ENCODE assay signal across 16 mouse cellular contexts in the genomic region with DNA sequence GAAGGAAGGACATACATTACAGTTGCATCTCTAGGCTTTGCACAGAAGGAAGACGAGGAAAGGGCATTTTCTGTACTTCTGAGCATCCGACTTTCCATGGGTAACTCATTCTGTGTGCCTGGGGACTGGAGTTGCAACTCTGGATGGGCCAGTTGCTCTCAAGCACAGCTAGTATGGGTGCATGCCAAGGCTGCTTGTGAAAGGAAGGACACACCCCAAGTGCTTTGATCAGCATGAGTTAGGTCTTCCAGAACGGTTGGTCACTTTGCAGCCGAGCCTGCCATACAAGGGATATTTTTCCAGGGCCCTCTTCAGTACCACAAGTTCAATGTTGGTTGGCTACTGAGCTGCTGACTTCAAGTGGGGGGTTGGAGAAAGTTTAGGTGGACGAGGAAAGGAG. TPM values are rescaled to one million over a fixed set of nuclear protein-coding genes. Genes with fewer than 3 reads are reported as not detected.
A peak's percentile ranks its signal among the peaks of the same experiment; 100 is the strongest.
DNase-seq lines count a peak whose midpoint lies in the region; ATAC-seq and TF ChIP-seq lines count a peak whose summit lies in the region.
"Had no signal": no experiment of that assay in that cellular context is flagged by ENCODE, and none has a peak within 500 bp of the region (broad histone marks: within the 10 kb centered on the region; RNA-seq: fewer than 3 reads in every experiment).

No protein-coding gene starts in this region.

- H3K4me1 ChIP-seq in lung, embryonic 16.5 days (replicated peaks; ENCODE audit: control insufficient read depth, insufficient read depth, low read length), result peaks cover 8% of the 10 kb centered on the region
- H3K4me1 ChIP-seq in stomach, postnatal 0 days (replicated peaks; ENCODE audit: control insufficient read depth, insufficient read depth), result no peaks in the 10 kb centered on the region

- peak; percentile 87 for DNase-seq in heart, adult 11 months
- DNase-seq in heart, postnatal 36 days, result no peak
- DNase-seq in urinary bladder, postnatal 25 days (ENCODE audit: low spot score), result peak; percentile 25
- DNase-seq in urinary bladder, postnatal 4 days (ENCODE audit: low spot score in 2 of 2), result no peak
- no peak for DNase-seq in stomach, postnatal 0 days (ENCODE audit: low spot score)
- DNase-seq in layer of hippocampus, adult 2 months (ENCODE audit: low spot score in 2 of 2), result no peak
- DNase-seq in left cerebral cortex, adult 2 months (ENCODE audit: extremely low spot score in 1 of 2, low spot score in 2 of 2), result no peak
- DNase-seq: cerebellum, adult 18-20 months; kidney, adult 11 months had no signal

- no peaks in the 10 kb centered on the region for H3K36me3 ChIP-seq in lung, embryonic 16.5 days (ENCODE audit: control insufficient read depth, insufficient read depth, low read length)
- H3K36me3 ChIP-seq in stomach, postnatal 0 days (ENCODE audit: control insufficient read depth, insufficient read depth, low read length), result no peaks in the 10 kb centered on the region
- H3K36me3 ChIP-seq: embryonic facial prominence, embryonic 12.5 days; G1E; limb, embryonic 13.5 days; midbrain, embryonic 12.5 days had no signal

- no peak for TF ChIP-seq CTCF in stomach, postnatal 0 days (IDR thresholded peaks at IDR 0.05; ENCODE audit: low read depth)
- no peak for TF ChIP-seq CTCF in layer of hippocampus, adult 2 months (conservative IDR thresholded peaks at IDR 0.05)
- TF ChIP-seq CTCF in left cerebral cortex, adult 2 months (IDR thresholded peaks at IDR 0.05), result no peak

- intact Hi-C loops in heart, postnatal 36 days (cut with DNase I), result loop anchor here (5.0 kb wide), 1 partner anchor 84 kb away; no protein-coding TSS in a partner anchor
- intact Hi-C loops in left cerebral cortex, adult 2 months (cut with DNase I), result no loop called here

- TF ChIP-seq EP300 in stomach, postnatal 0 days (optimal IDR thresholded peaks at IDR 0.05), result no peak

- peak; percentile 77; the same call in 1 of the 2 replicates for ATAC-seq in lung, embryonic 16.5 days (ENCODE audit: low read depth)
- no peak for ATAC-seq in stomach, postnatal 0 days (ENCODE audit: low FRiP score, low TSS enrichment)

- no peak overlapping the region for H3K27ac ChIP-seq in lung, embryonic 16.5 days (ENCODE audit: low read length)
- H3K27ac ChIP-seq in stomach, postnatal 0 days (replicated peaks), result 0 out of 2 replicates have a peak overlapping the region, but pooled peaks have one; percentile 40
- no peak overlapping the region for H3K27ac ChIP-seq in layer of hippocampus, adult 2 months
- H3K27ac ChIP-seq in left cerebral cortex, adult 2 months, result no peak overlapping the region
- H3K27ac ChIP-seq: hindbrain, embryonic 14.5 days; limb, embryonic 13.5 days; macrophage; midbrain, embryonic 12.5 days had no signal

- 49% methylated on average over 5 of the region's 5 CpGs for WGBS in lung, embryonic 16.5 days
- 69% methylated on average over 5 of the region's 5 CpGs for WGBS in stomach, postnatal 0 days

- H3K4me2 ChIP-seq in lung, embryonic 16.5 days (ENCODE audit: low read depth, low read length), result no peak overlapping the region
- no peak overlapping the region for H3K4me2 ChIP-seq in stomach, postnatal 0 days (replicated peaks; ENCODE audit: low read depth)
- H3K4me2 ChIP-seq: embryonic facial prominence, embryonic 12.5 days; hindbrain, embryonic 14.5 days; limb, embryonic 13.5 days; midbrain, embryonic 12.5 days had no signal

- H3K4me3 ChIP-seq in lung, embryonic 16.5 days (ENCODE audit: low read length), result no peak overlapping the region
- no peak overlapping the region for H3K4me3 ChIP-seq in stomach, postnatal 0 days (ENCODE audit: low read depth, low read length)
- H3K4me3 ChIP-seq in layer of hippocampus, adult 2 months, result no peak overlapping the region
- no peak overlapping the region for H3K4me3 ChIP-seq in left cerebral cortex, adult 2 months
- H3K4me3 ChIP-seq: embryonic facial prominence, embryonic 12.5 days; limb, embryonic 13.5 days; midbrain, embryonic 12.5 days had no signal

- H3K9me3 ChIP-seq in lung, embryonic 16.5 days (ENCODE audit: control insufficient read depth, low read length), result no peaks in the 10 kb centered on the region
- H3K9me3 ChIP-seq in stomach, postnatal 0 days (ENCODE audit: control insufficient read depth, low read length), result no peaks in the 10 kb centered on the region
- H3K9me3 ChIP-seq: embryonic facial prominence, embryonic 12.5 days; G1E; limb, embryonic 13.5 days; midbrain, embryonic 12.5 days had no signal

- H3K9ac ChIP-seq in lung, embryonic 16.5 days (ENCODE audit: low read length), result no peak overlapping the region
- no peak overlapping the region for H3K9ac ChIP-seq in stomach, postnatal 0 days (ENCODE audit: low read length)
- H3K9ac ChIP-seq: embryonic facial prominence, embryonic 12.5 days; hindbrain, embryonic 14.5 days; limb, embryonic 13.5 days; midbrain, embryonic 12.5 days had no signal

- H3K27me3 ChIP-seq in lung, embryonic 16.5 days (ENCODE audit: control insufficient read depth, insufficient read depth, low read depth, low read length), result no peaks in the 10 kb centered on the region
- H3K27me3 ChIP-seq in stomach, postnatal 0 days (ENCODE audit: control insufficient read depth, insufficient read depth, low read length), result no peaks in the 10 kb centered on the region
- H3K27me3 ChIP-seq: embryonic facial prominence, embryonic 12.5 days; limb, embryonic 13.5 days; midbrain, embryonic 12.5 days had no signal

RNA-seq across cellular contexts. Expression of gene Adtrp, which starts 1.0 kb away (rescaled TPM):
- 1 to 10 TPM in 1 of 2 experiments, under 1 TPM in 1; 0.79 to 2.6 TPM for total RNA-seq in heart, postnatal 36 days (2021)
- 0.39 TPM in 1 of 2 replicates, not detected in the other for polyA plus RNA-seq in lung, embryonic 16.5 days (2015; fragmentation: Nextera tagmentation; extraction: Ambion mirVana)
- polyA plus RNA-seq in stomach, postnatal 0 days (2015; fragmentation: Nextera tagmentation; extraction: Ambion mirVana), result 41.1 and 42.3 TPM in 2 replicates
- not detected for total RNA-seq in layer of hippocampus, adult 2 months (2021)
- total RNA-seq in left cerebral cortex, adult 2 months (2021), result not detected
- total RNA-seq: G1E had no signal
- polyA plus RNA-seq: G1E; midbrain, embryonic 12.5 days had no signal

Comparison
In these comparisons a context has a peak if more than half of its experiments do, and no peak if none do; other contexts are left out.
1. DNase-seq: peak in heart, adult 11 months (single experiment) and urinary bladder, postnatal 25 days (single experiment); none in heart, postnatal 36 days (0 of 2), urinary bladder, postnatal 4 days (0 of 2), stomach, postnatal 0 days (single experiment), layer of hippocampus, adult 2 months (0 of 2) and left cerebral cortex, adult 2 months (0 of 2).